Mouse (Mus musculus) 3134 (cell line): Measurements from ENCODE around the gene Lrrc59.
"Not testable (repeated sequence)": the region's sequence is repeated elsewhere in the genome, so short reads cannot be mapped to it uniquely, and the experiment has no call there.

ENCODE experiments used
- DNase-seq: peaks from one replicate; pipeline ENCODE4 v3.0.0-alpha.2; 2011; ENCODE audit warnings: low spot score; ENCODE audit not compliant: insufficient read length; ENCODE audit errors: extremely low read depth

The Lrrc59 gene

GRCm38 (mm10) chr11:94630199-94631011 lies 838 bp downstream of the Lrrc59 start:
- DNase-seq: no peak

- no peak for DNase-seq
Observed at GRCm38 (mm10) chr11:94631969-94632368, 2.4 kb downstream of the Lrrc59 start.

GRCm38 (mm10) chr11:94632988-94633387 lies 3.4 kb downstream of the Lrrc59 start:
- no peak for DNase-seq

- no peak for DNase-seq
Observed at GRCm38 (mm10) chr11:94634431-94634830, 4.9 kb downstream of the Lrrc59 start.

- DNase-seq: no peak
Observed at GRCm38 (mm10) chr11:94644461-94645219, 15.1 kb downstream of the Lrrc59 start.

- no peak for DNase-seq
Observed at GRCm38 (mm10) chr11:94646457-94646856, 16.9 kb downstream of the Lrrc59 start.

- not testable (repeated sequence) for DNase-seq
Observed at GRCm38 (mm10) chr11:94651241-94651640, 21.7 kb downstream of the Lrrc59 start.

GRCm38 (mm10) chr11:94652973-94653372 lies 23.4 kb downstream of the Lrrc59 start:
- no peak for DNase-seq

- peak; percentile 91 for DNase-seq
Observed at GRCm38 (mm10) chr11:94653663-94654436, 24.3 kb downstream of the Lrrc59 start, which contains the start of the genes Mrpl27 and Eme1. Gene Mrpl27 (plus strand): TSS chr11:94653767. Gene Eme1 (minus strand): TSS chr11:94653964.

GRCm38 (mm10) chr11:94661344-94661743 lies 31.8 kb downstream of the Lrrc59 start:
- no peak for DNase-seq

GRCm38 (mm10) chr11:94665281-94665680 lies 35.7 kb downstream of the Lrrc59 start:
- DNase-seq: no peak

GRCm38 (mm10) chr11:94674984-94675383 lies 45.4 kb downstream of the Lrrc59 start:
- no peak for DNase-seq

- DNase-seq: no peak
Observed at GRCm38 (mm10) chr11:94675446-94675845, 45.9 kb downstream of the Lrrc59 start.

- DNase-seq: no peak
Observed at GRCm38 (mm10) chr11:94676308-94676707, 46.7 kb downstream of the Lrrc59 start.

- DNase-seq: peak; percentile 92
Observed at GRCm38 (mm10) chr11:94676754-94677606, 47.4 kb downstream of the Lrrc59 start, which contains the start of gene Xylt2. Gene Xylt2 (minus strand): TSS chr11:94677515.

- no peak for DNase-seq
Observed at GRCm38 (mm10) chr11:94677607-94678145, 48.1 kb downstream of the Lrrc59 start.

GRCm38 (mm10) chr11:94680639-94681038 lies 51.1 kb downstream of the Lrrc59 start:
- no peak for DNase-seq

- no peak for DNase-seq
Observed at GRCm38 (mm10) chr11:94681640-94682039, 52.1 kb downstream of the Lrrc59 start.

GRCm38 (mm10) chr11:94682427-94682826 lies 52.9 kb downstream of the Lrrc59 start:
- no peak for DNase-seq

GRCm38 (mm10) chr11:94687178-94687577 lies 57.6 kb downstream of the Lrrc59 start:
- no peak for DNase-seq
